Mouse (Mus musculus): Measurements from ENCODE around the gene Esr2.
"Not testable (repeated sequence)": the region's sequence is repeated elsewhere in the genome, so short reads cannot be mapped to it uniquely, and the experiment has no call there.

The Esr2 gene

GRCm38 (mm10) chr12:76152389-76152788 is 24.7 kb downstream of the Esr2 start:
- not testable (repeated sequence) for DNase-seq (ENCODE audit: low spot score in 2 of 2)

GRCm38 (mm10) chr12:76136701-76137100 is 40.4 kb downstream of the Esr2 start:
- DNase-seq (ENCODE audit: low spot score in 2 of 2), result no peak

- not testable (repeated sequence) for DNase-seq (ENCODE audit: low spot score in 2 of 2)
Measured at GRCm38 (mm10) chr12:76133081-76133480, 44.0 kb downstream of the Esr2 start.

- DNase-seq (ENCODE audit: low spot score in 2 of 2), result no peak
Measured at GRCm38 (mm10) chr12:76132591-76132990, 44.5 kb downstream of the Esr2 start.

GRCm38 (mm10) chr12:76130891-76131290 is 46.2 kb downstream of the Esr2 start:
- no peak for DNase-seq (ENCODE audit: low spot score in 2 of 2)

GRCm38 (mm10) chr12:76130281-76130680 is 46.8 kb downstream of the Esr2 start:
- DNase-seq (ENCODE audit: low spot score in 2 of 2), result no peak

- no peak for DNase-seq (ENCODE audit: low spot score in 2 of 2)
Measured at GRCm38 (mm10) chr12:76128831-76129230, 48.2 kb downstream of the Esr2 start.

- DNase-seq (ENCODE audit: low spot score in 2 of 2), result no peak
Measured at GRCm38 (mm10) chr12:76128306-76128705, 48.8 kb downstream of the Esr2 start.

- DNase-seq (ENCODE audit: low spot score in 2 of 2), result no peak
Measured at GRCm38 (mm10) chr12:76123223-76123622, 53.8 kb downstream of the Esr2 start.

- DNase-seq (ENCODE audit: low spot score in 2 of 2), result no peak
Measured at GRCm38 (mm10) chr12:76117632-76118153, 59.4 kb downstream of the Esr2 start.

- DNase-seq (ENCODE audit: low spot score in 2 of 2), result no peak
Measured at GRCm38 (mm10) chr12:76116577-76116976, 60.5 kb downstream of the Esr2 start.

GRCm38 (mm10) chr12:76111046-76111445 is 66.0 kb downstream of the Esr2 start:
- no peak for DNase-seq (ENCODE audit: low spot score in 2 of 2)

- DNase-seq (ENCODE audit: low spot score in 2 of 2), result no peak
Measured at GRCm38 (mm10) chr12:76109646-76110405, 67.2 kb downstream of the Esr2 start.

- no peak for DNase-seq (ENCODE audit: low spot score in 2 of 2)
Measured at GRCm38 (mm10) chr12:76104596-76105351, 72.3 kb downstream of the Esr2 start.

GRCm38 (mm10) chr12:76102621-76103020 is 74.4 kb downstream of the Esr2 start:
- DNase-seq (ENCODE audit: low spot score in 2 of 2), result no peak

- no peak for DNase-seq (ENCODE audit: low spot score in 2 of 2)
Measured at GRCm38 (mm10) chr12:76095117-76096035, 81.7 kb downstream of the Esr2 start.

GRCm38 (mm10) chr12:76093613-76094588 is 83.2 kb downstream of the Esr2 start:
- DNase-seq (ENCODE audit: low spot score in 2 of 2), result no peak

- no peak for DNase-seq (ENCODE audit: low spot score in 2 of 2)
Measured at GRCm38 (mm10) chr12:76092789-76093466, 84.1 kb downstream of the Esr2 start.

GRCm38 (mm10) chr12:76087025-76087424 is 90.0 kb downstream of the Esr2 start:
- DNase-seq (ENCODE audit: low spot score in 2 of 2), result no peak

All from spleen, postnatal 4 days (tissue).